Mouse (Mus musculus) gonadal fat pad, adult 2 months (tissue): Measurements from ENCODE around the gene Wnt9b. TPM values are rescaled to one million over a fixed set of nuclear protein-coding genes. Genes with fewer than 3 reads are reported as not detected.
"Not testable (repeated sequence)": the region's sequence is repeated elsewhere in the genome, so short reads cannot be mapped to it uniquely, and the experiment has no call there.

Experiments
- DNase-seq: peaks from one replicate; pipeline ENCODE4 v3.0.0-alpha.2; 2012; ENCODE audit warnings: low read depth
- polyA plus RNA-seq: library from polyadenylated mRNA; depleted of rRNA; stranded (reverse); fragments of >200 nt; gene quantifications from 2 replicates; pipeline ENCODE4 v1.2.3, GENCODE M21; 2012; rRNA removed

The Wnt9b gene
- 0.29 and 0.47 TPM in 2 replicates for polyA plus RNA-seq

GRCm38 (mm10) chr11:103749306-103750089, at the start of gene Wnt9b:
TSS of gene Wnt9b (minus strand) at chr11:103749821.
- DNase-seq, result no peak

- no peak for DNase-seq
These were observed 40.3 kb upstream of the Wnt9b start for GRCm38 (mm10) chr11:103789951-103790350.

- no peak for DNase-seq
These were observed 30.5 kb upstream of the Wnt9b start for GRCm38 (mm10) chr11:103780152-103780551.

GRCm38 (mm10) chr11:103774228-103774530, 24.6 kb upstream of the Wnt9b start:
- no peak for DNase-seq

GRCm38 (mm10) chr11:103773387-103774227, 24.0 kb upstream of the Wnt9b start, which contains the start of gene Wnt3:
TSS of gene Wnt3 (plus strand) at chr11:103774150.
- DNase-seq, result no peak

- DNase-seq, result no peak
These were observed 23.1 kb upstream of the Wnt9b start for GRCm38 (mm10) chr11:103772505-103773386.

GRCm38 (mm10) chr11:103771160-103771817, 21.7 kb upstream of the Wnt9b start:
- no peak for DNase-seq

- no peak for DNase-seq
These were observed 16.0 kb upstream of the Wnt9b start for GRCm38 (mm10) chr11:103765556-103766011.

- no peak for DNase-seq
These were observed 15.0 kb upstream of the Wnt9b start for GRCm38 (mm10) chr11:103764601-103765000.

GRCm38 (mm10) chr11:103763410-103764163, 14.0 kb upstream of the Wnt9b start:
- DNase-seq, result no peak

- DNase-seq, result not testable (repeated sequence)
These were observed 11.3 kb upstream of the Wnt9b start for GRCm38 (mm10) chr11:103760891-103761290.

GRCm38 (mm10) chr11:103760101-103760500, 10.5 kb upstream of the Wnt9b start:
- DNase-seq, result no peak

- DNase-seq, result no peak
These were observed 9.1 kb upstream of the Wnt9b start for GRCm38 (mm10) chr11:103758706-103759105.

- no peak for DNase-seq
These were observed 8.4 kb upstream of the Wnt9b start for GRCm38 (mm10) chr11:103758054-103758453.

- DNase-seq, result peak; percentile 70
These were observed 991 bp upstream of the Wnt9b start for GRCm38 (mm10) chr11:103750612-103751011.

- DNase-seq, result no peak
These were observed 14.4 kb downstream of the Wnt9b start for GRCm38 (mm10) chr11:103735046-103735781.

- no peak for DNase-seq
These were observed 15.1 kb downstream of the Wnt9b start for GRCm38 (mm10) chr11:103734411-103735045.

- no peak for DNase-seq
These were observed 15.7 kb downstream of the Wnt9b start for GRCm38 (mm10) chr11:103733961-103734360.

GRCm38 (mm10) chr11:103733069-103733468, 16.6 kb downstream of the Wnt9b start:
- no peak for DNase-seq
